Mouse (Mus musculus) T-cell, adult 66 days (primary cell): ENCODE measurements around the gene Gm2042. TPM values are rescaled to one million over a fixed set of nuclear protein-coding genes. Genes with fewer than 3 reads are reported as not detected.

Experiments
- total RNA-seq, 2 experiments: library from RNA; stranded (reverse); gene quantifications; 3 replicates in 1 of 2; 4 replicates in 1 of 2; pipeline ENCODE4 v1.2.4; 2023

Gene Gm2042
- not detected for total RNA-seq

GRCm38 (mm10) chr12:87953780-87954179 lies at the start of gene Gm2042:
TSS of gene Gm2042 (plus strand) at chr12:87954080.

GRCm38 (mm10) chr12:87919721-87920120 lies 34.2 kb upstream of the Gm2042 start, which contains the start of gene Gm2035:
TSS of gene Gm2035 (minus strand) at chr12:87919857.

Other genes starting within 250 kb of the Gm2042 start
- gene Gm21319, start 178.3 kb upstream of the Gm2042 start, total RNA-seq = not detected
- not detected for gene Gm21936, start 158.6 kb upstream of the Gm2042 start, total RNA-seq
- gene BB287469, start 137.5 kb upstream of the Gm2042 start, total RNA-seq = not detected
- gene Gm2001, start 111.7 kb upstream of the Gm2042 start, total RNA-seq = not detected
- gene Gm2016, start 80.0 kb upstream of the Gm2042 start, total RNA-seq = not detected
- gene Gm2022, start 58.7 kb upstream of the Gm2042 start, total RNA-seq = not detected
- not detected for gene Gm2035, start 34.2 kb upstream of the Gm2042 start, total RNA-seq
- gene Gm2075, start 57.8 kb downstream of the Gm2042 start, total RNA-seq = not detected
- not detected for gene Gm6803, start 64.7 kb downstream of the Gm2042 start, total RNA-seq
- gene Gm2056, start 72.9 kb downstream of the Gm2042 start, total RNA-seq = not detected
- gene Gm16368, start 129.6 kb downstream of the Gm2042 start, total RNA-seq = not detected
- gene Gm10436, start 228.0 kb downstream of the Gm2042 start, total RNA-seq = not detected